Mouse (Mus musculus) bone marrow macrophage, adult 2 months (primary cell): Measurements from ENCODE around the gene Sun2.

Experiments used
- CTCF ChIP-seq: IDR thresholded peaks from 2 replicates; pipeline ENCODE4 v1.5.1; 2012; ENCODE audit warnings: low read depth, mild to moderate bottlenecking, low read length, moderate library complexity
- POLR2A ChIP-seq: IDR thresholded peaks from 2 replicates; pipeline ENCODE4 v1.6.1; 2012; ENCODE audit warnings: mild to moderate bottlenecking, low read depth, low read length, borderline replicate concordance

DNA sequence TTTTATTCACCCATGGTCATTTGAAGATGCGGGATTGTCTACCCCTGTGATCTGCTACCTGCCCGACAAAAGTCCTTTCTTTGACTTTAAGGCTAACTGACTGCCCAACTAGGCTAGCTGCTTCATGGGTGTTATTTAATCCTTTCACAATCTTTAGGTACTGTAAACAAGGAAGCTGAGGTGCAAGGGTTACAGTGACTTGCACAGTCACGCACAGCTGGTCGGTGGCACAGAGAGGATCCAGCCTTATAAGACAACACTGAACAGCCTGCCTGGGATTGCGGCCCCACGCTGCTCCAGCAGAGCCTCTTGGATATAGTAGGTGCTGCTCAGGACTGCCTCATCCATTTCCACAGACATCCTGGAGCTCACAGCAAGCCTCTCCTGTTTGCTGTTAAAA is 59.2 kb downstream of the Sun2 start:
- no peak for TF ChIP-seq POLR2A
- TF ChIP-seq CTCF: no peak
